ENCODE assay signal across 8 mouse cellular contexts in the genomic region with DNA sequence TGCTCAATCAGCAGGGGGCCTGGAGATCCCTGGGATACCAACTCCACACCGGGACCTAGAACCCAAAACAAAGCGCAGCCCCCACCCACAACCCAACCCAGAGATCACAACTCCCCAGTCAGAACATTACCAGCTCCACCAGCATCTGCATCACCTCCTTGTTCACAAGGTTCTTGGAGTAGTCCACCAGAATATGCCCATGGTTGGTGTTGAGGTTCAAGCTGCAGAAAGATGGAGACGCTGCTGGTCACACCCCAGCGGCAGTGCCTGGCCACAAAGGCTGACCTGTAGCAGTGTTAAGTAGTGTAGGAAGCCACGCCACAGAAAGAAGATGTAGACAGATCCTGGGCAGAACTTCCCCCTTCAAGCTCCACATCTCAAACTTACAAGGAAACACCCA. TPM values are rescaled to one million over a fixed set of nuclear protein-coding genes. Genes with fewer than 3 reads are reported as not detected.
DNase-seq lines count a peak whose midpoint lies in the region; ATAC-seq and TF ChIP-seq lines count a peak whose summit lies in the region.

No protein-coding gene starts in this region.

- H3K27ac ChIP-seq in left cerebral cortex, adult 2 months: peak overlapping the region; percentile 94
- H3K27ac ChIP-seq in embryonic facial prominence, embryonic 14.5 days (replicated peaks; ENCODE audit: low read depth, low read length): peak overlapping the region; percentile 83; the same call in 1 of the 2 replicates
- peak overlapping the region; percentile 91 for H3K27ac ChIP-seq in intestine, embryonic 16.5 days (ENCODE audit: low read length)

- H3ac ChIP-seq in myocyte (ENCODE audit: control insufficient read depth, insufficient read length): peak overlapping the region; percentile 13

- TF ChIP-seq CTCF in left cerebral cortex, adult 2 months (IDR thresholded peaks at IDR 0.05): no peak

- peak overlapping the region; percentile 68 for H3K9ac ChIP-seq in embryonic facial prominence, embryonic 14.5 days (ENCODE audit: low read depth, low read length)
- peak overlapping the region; percentile 86 for H3K9ac ChIP-seq in intestine, embryonic 16.5 days (ENCODE audit: low read depth, low read length)

- 18% methylated on average over 5 of the region's 5 CpGs for WGBS in embryonic facial prominence, embryonic 14.5 days
- WGBS in intestine, embryonic 16.5 days: 16% methylated on average over 5 of the region's 5 CpGs

- H3K4me1 ChIP-seq in embryonic facial prominence, embryonic 14.5 days (ENCODE audit: control insufficient read depth, insufficient read depth, low read length): peaks cover 27% of the 10 kb centered on the region
- H3K4me1 ChIP-seq in intestine, embryonic 16.5 days (ENCODE audit: control insufficient read depth, insufficient read depth, low read length): peaks cover 39% of the 10 kb centered on the region

- TF ChIP-seq POLR2A in myocyte (IDR thresholded peaks at IDR 0.05; ENCODE audit: insufficient read length, low read depth): no peak

- H3K79me2 ChIP-seq in myocyte (ENCODE audit: control insufficient read depth, insufficient read depth): peaks cover 52% of the 10 kb centered on the region

- ATAC-seq in embryonic facial prominence, embryonic 14.5 days (ENCODE audit: low read depth): no peak
- no peak for ATAC-seq in intestine, embryonic 16.5 days

- H3K4me2 ChIP-seq in embryonic facial prominence, embryonic 14.5 days (ENCODE audit: low read depth, low read length): peak overlapping the region; percentile 81
- peak overlapping the region; percentile 87 for H3K4me2 ChIP-seq in intestine, embryonic 16.5 days (ENCODE audit: low read depth, low read length)
- peak overlapping the region; percentile 74 for H3K4me2 ChIP-seq in myocyte (ENCODE audit: low read depth)

- no peaks in the 10 kb centered on the region for H3K27me3 ChIP-seq in embryonic facial prominence, embryonic 14.5 days (replicated peaks; ENCODE audit: control insufficient read depth, insufficient read depth, low read length)
- H3K27me3 ChIP-seq in intestine, embryonic 16.5 days (replicated peaks; ENCODE audit: control insufficient read depth, insufficient read depth, low read length): no peaks in the 10 kb centered on the region
- H3K27me3 ChIP-seq in myocyte (ENCODE audit: control insufficient read depth, insufficient read depth, insufficient read length): no peaks in the 10 kb centered on the region

- DNase-seq in left cerebral cortex, adult 2 months (ENCODE audit: extremely low spot score in 1 of 2, low spot score in 2 of 2): no peak
- DNase-seq in left cerebral cortex, postnatal 10 days (ENCODE audit: extremely low spot score in 1 of 2, low spot score in 2 of 2): no peak
- no peak for DNase-seq in embryonic facial prominence, embryonic 14.5 days (ENCODE audit: low spot score)
- DNase-seq in urinary bladder, postnatal 25 days (ENCODE audit: low spot score): no peak
- DNase-seq in layer of hippocampus, postnatal 36 days: no peak
- DNase-seq in ovary, postnatal 14 days (ENCODE audit: low spot score): no peak

- peaks cover 44% of the 10 kb centered on the region for H3K36me3 ChIP-seq in embryonic facial prominence, embryonic 14.5 days (ENCODE audit: control insufficient read depth, insufficient read depth, low read length)
- H3K36me3 ChIP-seq in intestine, embryonic 16.5 days (ENCODE audit: control insufficient read depth, insufficient read depth, low read length): peaks cover 5% of the 10 kb centered on the region; the same call in 1 of the 2 replicates
- peaks cover 7% of the 10 kb centered on the region for H3K36me3 ChIP-seq in myocyte (ENCODE audit: control insufficient read depth, insufficient read depth)

- H3K9me3 ChIP-seq in embryonic facial prominence, embryonic 14.5 days (ENCODE audit: control insufficient read depth, low read length): no peaks in the 10 kb centered on the region
- H3K9me3 ChIP-seq in intestine, embryonic 16.5 days (ENCODE audit: control insufficient read depth, low read length): no peaks in the 10 kb centered on the region

- peak overlapping the region; percentile 90 for H3K4me3 ChIP-seq in left cerebral cortex, adult 2 months
- peak overlapping the region; percentile 69 for H3K4me3 ChIP-seq in embryonic facial prominence, embryonic 14.5 days (ENCODE audit: low read depth, low read length)
- peak overlapping the region; percentile 80 for H3K4me3 ChIP-seq in intestine, embryonic 16.5 days (ENCODE audit: low read length)
- H3K4me3 ChIP-seq in myocyte: peak overlapping the region; percentile 85

- intact Hi-C loops in left cerebral cortex, adult 2 months (cut with DNase I): loop anchor here (1.0 kb wide), 1 partner anchor 33 kb away; a partner anchor contains a TSS
- intact Hi-C loops in left cerebral cortex, postnatal 10 days (cut with DNase I): no loop called here

TF ChIP-seq in myocyte, 11 proteins besides CTCF, POLR2A, EP300 and RAD21:
- TF ChIP-seq SRF (IDR thresholded peaks at IDR 0.05; ENCODE audit: control insufficient read depth, insufficient read length, low read depth) (no peak), E2F4 (IDR thresholded peaks at IDR 0.05; ENCODE audit: insufficient read depth) (no peak), MYOG (IDR thresholded peaks at IDR 0.05; ENCODE audit: control insufficient read depth in 1 of 3, insufficient read depth in 1 of 3, insufficient read length in 2 of 3, low read depth in 2 of 3) (no peak), USF1 (IDR thresholded peaks at IDR 0.05; ENCODE audit: low read depth) (no peak), CEBPB (IDR thresholded peaks at IDR 0.05; ENCODE audit: insufficient read depth, poor library complexity, severe bottlenecking) (no peak), REST (IDR thresholded peaks at IDR 0.05; ENCODE audit: insufficient read depth, insufficient read length) (no peak), TCF3 (IDR thresholded peaks at IDR 0.05; ENCODE audit: insufficient read length, low read depth) (no peak), MYOD1 (IDR thresholded peaks at IDR 0.05; ENCODE audit: control insufficient read depth in 1 of 3, insufficient read length in 2 of 3, low read depth in 2 of 3) (no peak), MAX (IDR thresholded peaks at IDR 0.05; ENCODE audit: low read depth) (no peak), POLR2AphosphoS2 (IDR thresholded peaks at IDR 0.05; ENCODE audit: insufficient read length, low read depth) (no peak), TCF12 (IDR thresholded peaks at IDR 0.05; ENCODE audit: insufficient read depth, poor library complexity, severe bottlenecking) (no peak)
TF ChIP-seq in myocyte: peak in this region for 0.

RNA-seq across cellular contexts. Expression of a gene that starts 1.0 kb away (rescaled TPM):
- total RNA-seq in left cerebral cortex, adult 2 months (2021): 100 to 1,000 TPM; 642 to 716 TPM
- 100 to 1,000 TPM; 577 to 619 TPM for total RNA-seq in left cerebral cortex, postnatal 10 days (2021)
- polyA plus RNA-seq in embryonic facial prominence, embryonic 14.5 days (2014; fragmentation: Nextera tagmentation; extraction: Ambion mirVana): 313 and 332 TPM in 2 replicates
- 448 and 487 TPM in 2 replicates for polyA plus RNA-seq in intestine, embryonic 16.5 days (2015; fragmentation: Nextera tagmentation; extraction: Ambion mirVana)
- 671 TPM for polyA plus RNA-seq in myocyte (2012; fragmentation: generic; extraction: Trizol)
- 100 to 1,000 TPM; 784 to 785 TPM for total RNA-seq in layer of hippocampus, postnatal 36 days (2021)

RNA-seq across cellular contexts. Expression of a gene that starts 21.7 kb away (rescaled TPM):
- not detected for total RNA-seq in left cerebral cortex, adult 2 months (2021)
- not detected for total RNA-seq in left cerebral cortex, postnatal 10 days (2021)
- polyA plus RNA-seq in embryonic facial prominence, embryonic 14.5 days (2014; fragmentation: Nextera tagmentation; extraction: Ambion mirVana): not detected in 2 replicates
- not detected in 2 replicates for polyA plus RNA-seq in intestine, embryonic 16.5 days (2015; fragmentation: Nextera tagmentation; extraction: Ambion mirVana)
- 0.13 TPM for polyA plus RNA-seq in myocyte (2012; fragmentation: generic; extraction: Trizol)
- not detected for total RNA-seq in layer of hippocampus, postnatal 36 days (2021)

RNA-seq across cellular contexts. Expression of a gene that starts 32.7 kb away (rescaled TPM):
- total RNA-seq in left cerebral cortex, adult 2 months (2021): 10 to 100 TPM; 23.8 to 26.9 TPM
- total RNA-seq in left cerebral cortex, postnatal 10 days (2021): 10 to 100 TPM; 24.9 to 28.9 TPM
- 47.5 and 55.0 TPM in 2 replicates for polyA plus RNA-seq in embryonic facial prominence, embryonic 14.5 days (2014; fragmentation: Nextera tagmentation; extraction: Ambion mirVana)
- 50.6 and 63.3 TPM in 2 replicates for polyA plus RNA-seq in intestine, embryonic 16.5 days (2015; fragmentation: Nextera tagmentation; extraction: Ambion mirVana)
- polyA plus RNA-seq in myocyte (2012; fragmentation: generic; extraction: Trizol): 48.4 TPM
- 10 to 100 TPM; 21.1 to 25.1 TPM for total RNA-seq in layer of hippocampus, postnatal 36 days (2021)

RNA-seq across cellular contexts. Expression of a gene that starts 59.8 kb away (rescaled TPM):
- total RNA-seq in left cerebral cortex, adult 2 months (2021): 10 to 100 TPM; 89.2 to 93.5 TPM
- total RNA-seq in left cerebral cortex, postnatal 10 days (2021): 10 to 100 TPM; 77.3 to 80.7 TPM
- polyA plus RNA-seq in embryonic facial prominence, embryonic 14.5 days (2014; fragmentation: Nextera tagmentation; extraction: Ambion mirVana): 166 and 183 TPM in 2 replicates
- 126 and 144 TPM in 2 replicates for polyA plus RNA-seq in intestine, embryonic 16.5 days (2015; fragmentation: Nextera tagmentation; extraction: Ambion mirVana)
- 48.7 TPM for polyA plus RNA-seq in myocyte (2012; fragmentation: generic; extraction: Trizol)
- 10 to 100 TPM; 88.9 to 90.0 TPM for total RNA-seq in layer of hippocampus, postnatal 36 days (2021)
